Mouse (Mus musculus) small intestine, adult 2 months (tissue): ENCODE results near the gene Aspscr1.

Experiments used
- CTCF ChIP-seq: fragments of 200-500 bp; IDR thresholded peaks from 2 replicates; pipeline ENCODE4 v1.5.1; 2012; ENCODE audit warnings: low read depth, mild to moderate bottlenecking, control low read depth, inconsistent platforms, low read length, moderate library complexity, mixed read lengths; ENCODE audit not compliant: insufficient replicate concordance, insufficient read length; ENCODE audit errors: extremely low read depth
- POLR2A ChIP-seq: fragments of 200-500 bp; IDR thresholded peaks from 2 replicates; pipeline ENCODE4 v1.6.1; 2012; ENCODE audit warnings: low read depth, mild to moderate bottlenecking, control low read depth, inconsistent platforms, low read length, moderate library complexity

DNA sequence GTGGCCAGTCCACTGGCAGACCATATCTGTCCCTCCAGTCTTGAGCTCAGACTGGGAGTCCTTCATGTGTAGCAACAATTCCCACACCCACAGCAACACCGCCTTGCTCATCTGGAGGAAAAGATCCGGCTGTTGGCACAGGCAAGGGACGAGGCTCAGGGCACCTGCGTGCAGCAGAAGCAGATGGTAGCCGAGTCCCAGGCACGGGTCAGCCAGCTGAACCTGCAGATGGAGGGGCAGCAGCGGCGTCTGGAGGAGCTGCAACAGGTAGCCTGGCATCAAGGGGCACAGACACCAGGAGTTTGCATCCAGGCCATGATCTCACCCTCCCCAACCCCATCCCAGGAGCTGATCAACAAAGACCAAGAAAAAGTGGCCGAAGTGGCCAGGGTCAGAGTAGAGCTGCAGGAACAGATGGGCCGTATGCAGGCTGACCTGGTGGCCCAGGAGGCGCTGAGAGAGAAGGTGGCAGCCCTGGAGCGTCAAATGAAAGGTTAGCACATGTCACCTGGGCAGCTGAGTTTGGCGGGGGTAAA is 47.1 kb downstream of the Aspscr1 start:
- TF ChIP-seq CTCF (no peak), POLR2A (no peak)
